Mouse (Mus musculus): ENCODE measurements at regions not wholly inside any gene's neighbourhood (a gene's known extent, or its start where the extent isn't known, plus 50 kb on each side); places are given as distances from the start of the nearest gene placed in this dataset.

- TF ChIP-seq CTCF (IDR thresholded peaks at IDR 0.05; ENCODE audit: borderline replicate concordance, insufficient read depth, low read length) (no peak), POLR2A (IDR thresholded peaks at IDR 0.05; ENCODE audit: low read depth, low read length) (no peak)
These were observed 227.4 kb upstream of the Tle3 start for GRCm38 (mm10) chr9:61144685-61145318.

Measured in embryonic fibroblast, embryonic 13.5 days (primary cell).